Mouse (Mus musculus): ENCODE results near the gene Rnf223.
A peak's percentile ranks its signal among the peaks of the same experiment; 100 is the strongest.

The Rnf223 gene

GRCm38 (mm10) chr4:156130436-156130835 is at the start of gene Rnf223:
TSS of gene Rnf223 (plus strand) at chr4:156130513.
- no peak for DNase-seq (ENCODE audit: low spot score)

- DNase-seq (ENCODE audit: low spot score): no peak
These were observed 47.6 kb upstream of the Rnf223 start for GRCm38 (mm10) chr4:156082621-156083234.

GRCm38 (mm10) chr4:156083348-156083747 is 47.0 kb upstream of the Rnf223 start:
- peak; percentile 9 for DNase-seq (ENCODE audit: low spot score)

- DNase-seq (ENCODE audit: low spot score): no peak
These were observed 46.0 kb upstream of the Rnf223 start for GRCm38 (mm10) chr4:156084096-156084879.

GRCm38 (mm10) chr4:156085256-156085655 is 45.1 kb upstream of the Rnf223 start:
- DNase-seq (ENCODE audit: low spot score): no peak

GRCm38 (mm10) chr4:156087398-156088087 is 42.8 kb upstream of the Rnf223 start:
- no peak for DNase-seq (ENCODE audit: low spot score)

GRCm38 (mm10) chr4:156091236-156091635 is 39.1 kb upstream of the Rnf223 start:
- DNase-seq (ENCODE audit: low spot score): no peak

- DNase-seq (ENCODE audit: low spot score): no peak
These were observed 37.5 kb upstream of the Rnf223 start for GRCm38 (mm10) chr4:156092765-156093164.

GRCm38 (mm10) chr4:156093758-156094157 is 36.6 kb upstream of the Rnf223 start:
- no peak for DNase-seq (ENCODE audit: low spot score)

GRCm38 (mm10) chr4:156096191-156096590 is 34.1 kb upstream of the Rnf223 start:
- DNase-seq (ENCODE audit: low spot score): no peak

- DNase-seq (ENCODE audit: low spot score): no peak
These were observed 32.4 kb upstream of the Rnf223 start for GRCm38 (mm10) chr4:156097770-156098366.

GRCm38 (mm10) chr4:156099427-156099826 is 30.9 kb upstream of the Rnf223 start:
- no peak for DNase-seq (ENCODE audit: low spot score)

- DNase-seq (ENCODE audit: low spot score): no peak
These were observed 29.8 kb upstream of the Rnf223 start for GRCm38 (mm10) chr4:156100501-156100900.

GRCm38 (mm10) chr4:156101481-156101903 is 28.8 kb upstream of the Rnf223 start:
- DNase-seq (ENCODE audit: low spot score): no peak

- DNase-seq (ENCODE audit: low spot score): no peak
These were observed 27.0 kb upstream of the Rnf223 start for GRCm38 (mm10) chr4:156103342-156103741.

GRCm38 (mm10) chr4:156108606-156109546 is 21.4 kb upstream of the Rnf223 start:
- peak; percentile 61 for DNase-seq (ENCODE audit: low spot score)

- peak; percentile 99 for DNase-seq (ENCODE audit: low spot score)
These were observed 20.6 kb upstream of the Rnf223 start, which contains the start of gene 9430015G10Rik for GRCm38 (mm10) chr4:156109570-156110331. TSS of gene 9430015G10Rik (plus strand) at chr4:156109982.

- DNase-seq (ENCODE audit: low spot score): peak; percentile 61
These were observed 6.2 kb upstream of the Rnf223 start for GRCm38 (mm10) chr4:156124077-156124476.

GRCm38 (mm10) chr4:156125393-156125792 is 4.9 kb upstream of the Rnf223 start:
- no peak for DNase-seq (ENCODE audit: low spot score)

GRCm38 (mm10) chr4:156126841-156127240 is 3.5 kb upstream of the Rnf223 start:
- DNase-seq (ENCODE audit: low spot score): no peak
